Mouse (Mus musculus): ENCODE data around the gene Prodh2. TPM values are rescaled to one million over a fixed set of nuclear protein-coding genes. Genes with fewer than 3 reads are reported as not detected.

The Prodh2 gene
- polyA plus RNA-seq, 1 experiment from 2014 or later: not detected

GRCm38 (mm10) chr7:30518325-30518724, 24.9 kb downstream of the Prodh2 start:
- Histone ChIP-seq H3K27ac (ENCODE audit: low read length) (no peak overlapping the region), H3K9me3 (ENCODE audit: control insufficient read depth, low read length) (no peaks in the 10 kb centered on the region), H3K4me2 (ENCODE audit: low read length) (no peak overlapping the region), H3K36me3 (ENCODE audit: control insufficient read depth, insufficient read depth) (no peaks in the 10 kb centered on the region; the same call in 1 of the 2 replicates), H3K4me3 (replicated peaks; ENCODE audit: low read length) (no peak overlapping the region), H3K27me3 (replicated peaks; ENCODE audit: control insufficient read depth, insufficient read depth, low read length) (no peaks in the 10 kb centered on the region), H3K9ac (replicated peaks; ENCODE audit: low read depth, low read length) (no peak overlapping the region), H3K4me1 (replicated peaks; ENCODE audit: control insufficient read depth, insufficient read depth, low read length) (peaks cover 7% of the 10 kb centered on the region)
- WGBS: 43% methylated on average over 8 of the region's 8 CpGs
- ATAC-seq: no peak

- Histone ChIP-seq H3K27ac (ENCODE audit: low read length) (no peak overlapping the region), H3K4me2 (ENCODE audit: low read length) (no peak overlapping the region), H3K9me3 (ENCODE audit: control insufficient read depth, low read length) (no peaks in the 10 kb centered on the region), H3K4me3 (replicated peaks; ENCODE audit: low read length) (no peak overlapping the region), H3K36me3 (ENCODE audit: control insufficient read depth, insufficient read depth) (peaks cover 12% of the 10 kb centered on the region), H3K4me1 (replicated peaks; ENCODE audit: control insufficient read depth, insufficient read depth, low read length) (peaks cover 7% of the 10 kb centered on the region), H3K27me3 (replicated peaks; ENCODE audit: control insufficient read depth, insufficient read depth, low read length) (no peaks in the 10 kb centered on the region), H3K9ac (replicated peaks; ENCODE audit: low read depth, low read length) (no peak overlapping the region)
- WGBS: 61% methylated on average over 4 of the region's 4 CpGs
- ATAC-seq: peak; percentile 19; the same call in 1 of the 2 replicates
Measured at GRCm38 (mm10) chr7:30520396-30520795, 27.0 kb downstream of the Prodh2 start.

- WGBS: 67% methylated on average over 5 of the region's 5 CpGs
- Histone ChIP-seq H3K4me1 (replicated peaks; ENCODE audit: control insufficient read depth, insufficient read depth, low read length) (peaks cover 7% of the 10 kb centered on the region), H3K27me3 (replicated peaks; ENCODE audit: control insufficient read depth, insufficient read depth, low read length) (no peaks in the 10 kb centered on the region), H3K4me3 (replicated peaks; ENCODE audit: low read length) (no peak overlapping the region), H3K27ac (ENCODE audit: low read length) (no peak overlapping the region), H3K36me3 (ENCODE audit: control insufficient read depth, insufficient read depth) (peaks cover 16% of the 10 kb centered on the region), H3K9me3 (ENCODE audit: control insufficient read depth, low read length) (no peaks in the 10 kb centered on the region), H3K9ac (replicated peaks; ENCODE audit: low read depth, low read length) (no peak overlapping the region), H3K4me2 (ENCODE audit: low read length) (no peak overlapping the region)
- ATAC-seq: peak; percentile 11; the same call in 1 of the 2 replicates
Measured at GRCm38 (mm10) chr7:30520856-30521255, 27.4 kb downstream of the Prodh2 start.

- no peak overlapping the region for H3K9ac ChIP-seq (replicated peaks; ENCODE audit: low read depth, low read length)
- H3K4me3 ChIP-seq (replicated peaks; ENCODE audit: low read length): no peak overlapping the region
- H3K4me2 ChIP-seq (ENCODE audit: low read length): no peak overlapping the region
- peaks cover 32% of the 10 kb centered on the region for H3K36me3 ChIP-seq (ENCODE audit: control insufficient read depth, insufficient read depth)
- H3K27me3 ChIP-seq (replicated peaks; ENCODE audit: control insufficient read depth, insufficient read depth, low read length): no peaks in the 10 kb centered on the region
- H3K9me3 ChIP-seq (ENCODE audit: control insufficient read depth, low read length): no peaks in the 10 kb centered on the region
- 78% methylated on average over 10 of the region's 10 CpGs for WGBS
- H3K4me1 ChIP-seq (replicated peaks; ENCODE audit: control insufficient read depth, insufficient read depth, low read length): peaks cover 7% of the 10 kb centered on the region
- ATAC-seq: no peak
- no peak overlapping the region for H3K27ac ChIP-seq (ENCODE audit: low read length)
Measured at GRCm38 (mm10) chr7:30522871-30523270, 29.4 kb downstream of the Prodh2 start.

GRCm38 (mm10) chr7:30524487-30524886, 31.1 kb downstream of the Prodh2 start:
- no peak overlapping the region for H3K4me2 ChIP-seq (ENCODE audit: low read length)
- no peak overlapping the region for H3K9ac ChIP-seq (replicated peaks; ENCODE audit: low read depth, low read length)
- ATAC-seq: no peak
- WGBS: 85% methylated on average over 6 of the region's 6 CpGs
- no peak overlapping the region for H3K4me3 ChIP-seq (replicated peaks; ENCODE audit: low read length)
- no peaks in the 10 kb centered on the region for H3K27me3 ChIP-seq (replicated peaks; ENCODE audit: control insufficient read depth, insufficient read depth, low read length)
- peaks cover 7% of the 10 kb centered on the region for H3K4me1 ChIP-seq (replicated peaks; ENCODE audit: control insufficient read depth, insufficient read depth, low read length)
- no peak overlapping the region for H3K27ac ChIP-seq (ENCODE audit: low read length)
- H3K36me3 ChIP-seq (ENCODE audit: control insufficient read depth, insufficient read depth): peaks cover 45% of the 10 kb centered on the region
- no peaks in the 10 kb centered on the region for H3K9me3 ChIP-seq (ENCODE audit: control insufficient read depth, low read length)

GRCm38 (mm10) chr7:30525954-30526353, 32.5 kb downstream of the Prodh2 start:
- Histone ChIP-seq H3K9ac (replicated peaks; ENCODE audit: low read depth, low read length) (peak overlapping the region; percentile 27; the same call in 1 of the 2 replicates), H3K27me3 (replicated peaks; ENCODE audit: control insufficient read depth, insufficient read depth, low read length) (no peaks in the 10 kb centered on the region), H3K27ac (ENCODE audit: low read length) (no peak overlapping the region), H3K4me1 (replicated peaks; ENCODE audit: control insufficient read depth, insufficient read depth, low read length) (no peaks in the 10 kb centered on the region), H3K4me3 (replicated peaks; ENCODE audit: low read length) (no peak overlapping the region), H3K9me3 (ENCODE audit: control insufficient read depth, low read length) (no peaks in the 10 kb centered on the region), H3K36me3 (ENCODE audit: control insufficient read depth, insufficient read depth) (peaks cover 52% of the 10 kb centered on the region), H3K4me2 (ENCODE audit: low read length) (no peak overlapping the region)
- ATAC-seq: no peak
- WGBS: 41% methylated on average over 10 of the region's 10 CpGs

- H3K9me3 ChIP-seq (ENCODE audit: control insufficient read depth, low read length): no peaks in the 10 kb centered on the region
- H3K27ac ChIP-seq (ENCODE audit: low read length): no peak overlapping the region
- H3K36me3 ChIP-seq (ENCODE audit: control insufficient read depth, insufficient read depth): peaks cover 52% of the 10 kb centered on the region
- no peak overlapping the region for H3K4me3 ChIP-seq (replicated peaks; ENCODE audit: low read length)
- peak overlapping the region; percentile 27; the same call in 1 of the 2 replicates for H3K9ac ChIP-seq (replicated peaks; ENCODE audit: low read depth, low read length)
- 33% methylated on average over 17 of the region's 17 CpGs for WGBS
- peaks cover 2% of the 10 kb centered on the region; the same call in 1 of the 2 replicates for H3K4me1 ChIP-seq (replicated peaks; ENCODE audit: control insufficient read depth, insufficient read depth, low read length)
- H3K27me3 ChIP-seq (replicated peaks; ENCODE audit: control insufficient read depth, insufficient read depth, low read length): no peaks in the 10 kb centered on the region
- no peak overlapping the region for H3K4me2 ChIP-seq (ENCODE audit: low read length)
- no peak for ATAC-seq
Measured at GRCm38 (mm10) chr7:30526399-30526798, 33.0 kb downstream of the Prodh2 start.

GRCm38 (mm10) chr7:30526981-30527380, 33.6 kb downstream of the Prodh2 start:
- peaks cover 8% of the 10 kb centered on the region for H3K4me1 ChIP-seq (replicated peaks; ENCODE audit: control insufficient read depth, insufficient read depth, low read length)
- no peak for ATAC-seq
- H3K27ac ChIP-seq (ENCODE audit: low read length): no peak overlapping the region
- WGBS: 82% methylated on average over 14 of the region's 14 CpGs
- H3K4me3 ChIP-seq (replicated peaks; ENCODE audit: low read length): no peak overlapping the region
- no peaks in the 10 kb centered on the region for H3K9me3 ChIP-seq (ENCODE audit: control insufficient read depth, low read length)
- H3K27me3 ChIP-seq (replicated peaks; ENCODE audit: control insufficient read depth, insufficient read depth, low read length): no peaks in the 10 kb centered on the region
- H3K9ac ChIP-seq (replicated peaks; ENCODE audit: low read depth, low read length): no peak overlapping the region
- H3K4me2 ChIP-seq (ENCODE audit: low read length): no peak overlapping the region
- peaks cover 55% of the 10 kb centered on the region for H3K36me3 ChIP-seq (ENCODE audit: control insufficient read depth, insufficient read depth)

GRCm38 (mm10) chr7:30531291-30531815, 37.9 kb downstream of the Prodh2 start:
- no peak for ATAC-seq
- H3K9ac ChIP-seq (replicated peaks; ENCODE audit: low read depth, low read length): no peak overlapping the region
- peaks cover 35% of the 10 kb centered on the region for H3K4me1 ChIP-seq (replicated peaks; ENCODE audit: control insufficient read depth, insufficient read depth, low read length)
- no peak overlapping the region for H3K4me2 ChIP-seq (ENCODE audit: low read length)
- peaks cover 37% of the 10 kb centered on the region for H3K36me3 ChIP-seq (ENCODE audit: control insufficient read depth, insufficient read depth)
- H3K4me3 ChIP-seq (replicated peaks; ENCODE audit: low read length): no peak overlapping the region
- 80% methylated on average over 9 of the region's 9 CpGs for WGBS
- no peaks in the 10 kb centered on the region for H3K27me3 ChIP-seq (replicated peaks; ENCODE audit: control insufficient read depth, insufficient read depth, low read length)
- H3K27ac ChIP-seq (ENCODE audit: low read length): no peak overlapping the region
- H3K9me3 ChIP-seq (ENCODE audit: control insufficient read depth, low read length): no peaks in the 10 kb centered on the region

- 8% methylated on average over 8 of the region's 8 CpGs for WGBS
- Histone ChIP-seq H3K9ac (replicated peaks; ENCODE audit: low read depth, low read length) (peak overlapping the region; percentile 90), H3K4me3 (replicated peaks; ENCODE audit: low read length) (peak overlapping the region; percentile 84), H3K9me3 (ENCODE audit: control insufficient read depth, low read length) (no peaks in the 10 kb centered on the region), H3K4me2 (ENCODE audit: low read length) (peak overlapping the region; percentile 77), H3K27ac (ENCODE audit: low read length) (no peak overlapping the region), H3K36me3 (ENCODE audit: control insufficient read depth, insufficient read depth) (peaks cover 26% of the 10 kb centered on the region), H3K27me3 (replicated peaks; ENCODE audit: control insufficient read depth, insufficient read depth, low read length) (no peaks in the 10 kb centered on the region), H3K4me1 (replicated peaks; ENCODE audit: control insufficient read depth, insufficient read depth, low read length) (peaks cover 35% of the 10 kb centered on the region)
- ATAC-seq: no peak
Measured at GRCm38 (mm10) chr7:30532931-30533330, 39.5 kb downstream of the Prodh2 start.
